Mouse (Mus musculus) liver, postnatal 0 days (tissue): ENCODE measurements around the gene Clnk.

Experiments
- CTCF ChIP-seq: sonication (generic); IDR thresholded peaks from 2 replicates; pipeline ENCODE4 v1.5.1; 2016; ENCODE audit warnings: antibody characterized with exemption, low read depth
- EP300 ChIP-seq: IDR thresholded peaks from 2 replicates; pipeline ENCODE4 v1.6.1; 2016; ENCODE audit warnings: antibody characterized with exemption, low read depth, mild to moderate bottlenecking

GRCm38 (mm10) chr5:38858015-38858721 lies 18.4 kb downstream of the Clnk start:
- no peak for TF ChIP-seq CTCF
- TF ChIP-seq EP300, result no peak
